Mouse (Mus musculus) small intestine, adult 2 months (tissue): ENCODE results near the gene Cdk2ap2.

Source experiments
- CTCF ChIP-seq: fragments of 200-500 bp; IDR thresholded peaks from 2 replicates; pipeline ENCODE4 v1.5.1; 2012; ENCODE audit warnings: low read depth, mild to moderate bottlenecking, control low read depth, inconsistent platforms, low read length, moderate library complexity, mixed read lengths; ENCODE audit not compliant: insufficient replicate concordance, insufficient read length; ENCODE audit errors: extremely low read depth
- POLR2A ChIP-seq: fragments of 200-500 bp; IDR thresholded peaks from 2 replicates; pipeline ENCODE4 v1.6.1; 2012; ENCODE audit warnings: low read depth, mild to moderate bottlenecking, control low read depth, inconsistent platforms, low read length, moderate library complexity

DNA sequence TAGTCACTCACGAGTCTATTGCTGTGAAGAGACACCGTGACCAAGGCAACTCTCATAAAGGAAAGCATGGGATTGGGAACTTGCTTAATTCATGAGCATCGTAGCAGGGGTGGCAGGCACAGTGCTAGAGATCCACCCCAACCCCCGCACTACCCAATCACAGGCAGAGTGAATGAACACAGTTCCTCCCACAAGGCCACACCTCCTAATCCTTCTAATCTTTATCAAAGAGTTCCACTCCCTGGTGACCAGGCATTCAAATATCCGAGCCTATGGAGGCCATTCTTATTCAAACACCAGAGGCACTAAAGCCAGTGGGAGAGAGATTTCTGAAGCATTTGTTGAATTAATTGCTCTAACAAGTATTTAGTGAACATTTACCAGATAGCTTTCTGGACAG, 49.0 kb downstream of the Cdk2ap2 start:
- TF ChIP-seq POLR2A, result no peak
- no peak for TF ChIP-seq CTCF
